Mouse (Mus musculus) adrenal gland, adult 2 months (tissue): ENCODE results near the gene Icam2. TPM values are rescaled to one million over a fixed set of nuclear protein-coding genes. Genes with fewer than 3 reads are reported as not detected.
"Not testable (repeated sequence)": the region's sequence is repeated elsewhere in the genome, so short reads cannot be mapped to it uniquely, and the experiment has no call there.

Source experiments
- DNase-seq: peaks from one replicate; pipeline ENCODE4 v3.0.0; 2021
- long read RNA-seq: library from polyadenylated mRNA; stranded (forward); transcript quantifications from one replicate; pipeline ENCODE4 v2.0.0, GENCODE M21; 2021
- polyA plus RNA-seq: library from polyadenylated mRNA; depleted of rRNA; stranded (reverse); fragments of >200 nt; gene quantifications from 2 replicates; pipeline ENCODE4 v1.2.3, GENCODE M21; 2012; rRNA removed
- total RNA-seq, 2 experiments: library from RNA; stranded (reverse); gene quantifications; 2 replicates each; pipeline ENCODE4 v1.2.3; 2021

Icam2 gene
- total RNA-seq (10 to 100 TPM; 11.9 to 16.2 TPM), polyA plus RNA-seq (25.0 and 29.8 TPM in 2 replicates)
- long read RNA-seq, partial matches to known transcripts = 0 of 4 reads
- long read RNA-seq, other reads (novel, unspliced or antisense) = 0 of 4 reads

- DNase-seq = no peak
Observed at GRCm38 (mm10) chr11:106387791-106388216, at the start of gene Icam2. Gene Icam2, minus strand, starts transcription at chr11:106388075.

DNA sequence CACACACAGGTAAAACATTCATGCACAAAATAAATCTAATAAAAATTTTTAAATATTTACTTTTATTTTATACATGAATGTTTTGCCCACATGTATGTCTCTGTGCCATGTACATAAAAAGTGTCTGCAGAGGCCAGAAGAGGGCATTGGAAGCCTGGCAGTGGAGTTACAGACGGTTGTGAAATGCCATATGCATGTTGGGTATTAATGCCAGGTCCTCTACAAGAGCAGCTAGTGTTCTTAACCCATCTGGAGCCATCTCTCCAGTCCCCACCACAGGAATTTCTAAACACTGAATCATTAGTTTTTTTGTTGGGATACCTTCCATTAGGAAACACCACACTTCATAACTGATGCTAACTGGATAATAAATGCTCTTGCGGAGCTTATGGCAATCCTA, 49.7 kb upstream of the Icam2 start:
- DNase-seq = no peak

- DNase-seq = peak; percentile 87
Observed at GRCm38 (mm10) chr11:106437039-106437438, 49.2 kb upstream of the Icam2 start.

- DNase-seq = no peak
Observed at GRCm38 (mm10) chr11:106430392-106430791, 42.5 kb upstream of the Icam2 start.

- no peak for DNase-seq
Observed at GRCm38 (mm10) chr11:106429689-106430088, 41.8 kb upstream of the Icam2 start.

DNA sequence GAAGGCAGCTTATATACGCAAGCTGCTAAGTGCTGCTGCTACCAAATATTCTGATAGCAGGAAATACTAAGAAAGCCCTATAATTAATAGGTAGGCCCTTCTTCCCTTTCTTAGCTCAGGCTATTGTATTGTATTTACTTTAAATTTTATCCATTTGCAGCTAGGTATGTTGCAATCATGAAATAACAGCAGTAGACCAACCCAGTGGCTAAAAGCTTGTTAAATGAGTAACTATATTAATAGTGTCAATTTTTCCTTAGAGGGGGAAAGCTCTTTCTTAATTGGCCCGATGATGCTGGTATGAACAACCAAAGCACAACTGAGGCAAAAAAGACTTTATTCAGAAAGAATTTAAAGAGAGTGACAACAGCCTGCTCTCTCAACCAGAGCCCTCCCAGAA, 40.7 kb upstream of the Icam2 start:
- no peak for DNase-seq

DNA sequence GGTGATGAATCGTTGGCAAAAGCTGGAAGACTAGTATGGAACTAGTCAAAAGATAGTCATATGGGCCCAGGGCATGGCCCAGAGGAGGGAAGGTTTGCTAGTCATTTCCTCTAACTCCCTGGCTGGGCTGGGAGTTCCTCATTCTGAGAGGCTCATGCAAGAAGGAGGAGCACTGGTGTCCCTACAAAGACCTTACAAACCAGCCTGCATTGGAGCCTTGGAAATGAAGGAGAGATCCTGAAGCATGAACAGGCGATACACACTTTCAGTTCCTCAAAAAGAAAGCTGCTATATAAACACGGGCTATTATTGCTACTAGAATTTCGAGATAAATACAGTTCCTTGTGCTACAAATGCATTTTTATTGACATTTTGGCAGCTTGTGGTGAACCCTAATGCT, 40.2 kb upstream of the Icam2 start:
- DNase-seq = no peak

GRCm38 (mm10) chr11:106426447-106426846, 38.6 kb upstream of the Icam2 start:
- DNase-seq = no peak

GRCm38 (mm10) chr11:106425201-106425600, 37.3 kb upstream of the Icam2 start:
- DNase-seq = no peak

GRCm38 (mm10) chr11:106419262-106420102, 31.6 kb upstream of the Icam2 start:
- DNase-seq = no peak

- peak; percentile 80 for DNase-seq
Observed at GRCm38 (mm10) chr11:106418622-106419196, 30.8 kb upstream of the Icam2 start.

DNA sequence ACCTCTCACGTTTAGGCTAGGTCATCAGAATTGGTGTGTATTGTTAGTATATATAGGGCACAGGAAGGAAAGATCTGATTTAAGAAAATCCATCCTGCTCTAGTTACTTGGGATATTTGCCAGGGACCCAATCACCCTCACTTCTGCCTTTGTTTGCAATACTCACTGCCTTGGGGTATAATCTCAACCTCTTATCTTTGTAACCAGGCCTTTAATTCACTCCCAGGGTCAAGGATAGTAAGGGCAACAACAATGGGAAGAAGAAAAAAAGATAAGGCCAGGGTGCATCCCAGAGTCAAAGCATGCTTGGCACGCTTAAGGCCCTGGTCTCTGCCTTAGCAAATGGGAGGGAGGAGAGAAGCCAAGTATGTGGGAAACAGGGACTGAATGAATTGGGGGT, 30.0 kb upstream of the Icam2 start:
- no peak for DNase-seq

DNA sequence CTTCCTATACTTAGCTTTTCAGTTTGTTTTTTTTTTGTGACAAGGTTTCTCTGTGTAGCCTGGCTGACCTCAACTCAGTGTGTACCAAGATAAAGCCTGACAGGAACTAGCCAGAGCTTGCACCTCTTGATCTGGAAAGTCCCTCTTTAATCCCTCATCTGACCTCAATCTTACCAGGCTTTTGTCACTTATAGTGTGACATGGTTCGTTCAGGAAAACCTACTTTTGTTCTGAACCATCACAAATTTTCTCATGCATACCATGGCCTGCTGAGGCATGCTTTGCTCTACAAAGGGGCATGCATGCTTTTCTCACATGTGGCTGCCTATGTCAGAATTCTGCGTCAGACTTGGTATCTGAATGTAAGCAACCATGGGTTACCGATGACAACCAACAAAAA, 28.5 kb upstream of the Icam2 start:
- DNase-seq = no peak

GRCm38 (mm10) chr11:106412641-106413360, 24.9 kb upstream of the Icam2 start:
- no peak for DNase-seq

- no peak for DNase-seq
Observed at GRCm38 (mm10) chr11:106411157-106411556, 23.3 kb upstream of the Icam2 start.

GRCm38 (mm10) chr11:106410507-106410906, 22.6 kb upstream of the Icam2 start:
- DNase-seq = no peak

DNA sequence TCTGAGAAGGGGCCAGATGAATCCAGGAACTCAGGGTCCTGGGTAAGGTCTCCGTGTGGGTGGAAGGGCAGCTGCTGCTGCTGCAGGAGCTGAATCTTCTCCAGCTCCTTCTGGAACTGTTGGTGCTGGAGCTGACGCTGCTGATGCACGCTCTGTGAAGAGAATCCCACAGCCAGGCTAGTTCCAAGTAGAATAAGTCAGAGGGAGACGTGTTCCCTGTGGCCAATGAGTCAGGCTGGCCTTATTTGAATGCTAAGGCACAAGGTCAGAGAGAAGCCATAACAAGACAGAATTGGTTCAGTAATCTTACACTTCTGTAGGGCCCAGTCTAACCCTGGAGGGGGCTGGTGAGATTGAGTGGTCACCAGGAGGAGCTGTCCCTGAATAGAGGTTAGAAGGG, 22.1 kb upstream of the Icam2 start:
- DNase-seq = peak; percentile 81

- no peak for DNase-seq
Observed at GRCm38 (mm10) chr11:106398481-106398880, 10.6 kb upstream of the Icam2 start.

DNA sequence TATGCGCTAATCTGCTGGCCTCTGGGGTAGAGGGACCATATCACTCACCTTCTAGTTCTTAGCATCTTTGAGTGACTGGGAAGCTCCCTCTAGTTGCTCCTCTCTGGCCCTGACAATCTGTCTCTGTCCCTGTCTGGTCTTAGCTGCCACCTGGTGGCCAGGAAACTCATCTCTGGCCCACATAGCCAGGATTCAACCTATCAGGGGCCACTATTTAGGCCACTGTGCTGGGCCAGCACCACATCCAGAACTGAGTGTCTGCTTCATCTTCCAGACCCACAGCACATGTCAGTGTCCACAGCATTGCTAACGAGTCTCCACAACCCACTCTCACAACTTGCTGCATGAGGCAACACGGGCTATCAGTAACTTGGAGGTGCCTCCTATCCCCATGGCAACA, 9.8 kb upstream of the Icam2 start:
- no peak for DNase-seq

- DNase-seq = not testable (repeated sequence)
Observed at GRCm38 (mm10) chr11:106394055-106394454, 6.2 kb upstream of the Icam2 start.

GRCm38 (mm10) chr11:106393331-106393616, 5.4 kb upstream of the Icam2 start:
- DNase-seq = no peak

DNA sequence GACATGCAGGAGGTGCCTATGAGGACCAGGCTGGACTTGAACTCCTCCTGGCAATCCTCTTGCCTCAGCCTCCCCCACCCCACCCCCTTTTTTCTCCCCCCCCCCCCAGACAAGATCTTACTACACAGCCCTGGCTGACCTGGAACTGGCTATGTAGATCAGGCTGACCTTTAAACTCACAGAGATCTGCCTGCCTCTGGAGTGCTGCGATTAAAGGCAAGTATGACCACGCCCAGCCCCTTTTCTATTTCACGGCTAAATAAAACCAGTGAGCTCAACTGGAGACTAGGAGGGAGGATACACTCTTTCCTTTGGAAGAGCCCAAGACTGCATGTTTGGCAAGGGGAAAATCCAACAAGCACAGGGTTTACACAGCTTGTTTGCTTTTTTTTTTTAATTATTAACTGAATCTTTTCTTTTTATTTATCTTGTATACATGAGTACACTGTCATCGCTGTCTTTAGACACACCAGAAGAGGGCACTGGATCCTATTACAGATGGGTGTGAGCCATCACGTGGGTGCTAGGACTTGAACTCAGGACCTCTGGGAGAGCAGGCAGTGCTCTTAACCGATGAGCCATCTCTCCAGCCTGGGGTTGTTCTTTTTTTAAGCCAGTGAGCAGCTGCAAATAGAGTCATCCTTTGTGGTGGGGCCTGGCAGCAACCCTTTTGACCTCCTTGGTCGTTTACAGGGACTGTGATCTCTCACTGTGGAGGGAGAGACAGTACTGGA, 4.9 kb upstream of the Icam2 start:
- no peak for DNase-seq
